Mouse (Mus musculus) neural tube, embryonic 11.5 days (tissue): ENCODE measurements around the gene Cic. TPM values are rescaled to one million over a fixed set of nuclear protein-coding genes. Genes with fewer than 3 reads are reported as not detected.

Source experiments
- ATAC-seq: fragments of 200-750 bp; cut with Nextera tagmentation; 2 replicates; pipeline ENCODE4 v1.8.0; 2017; ENCODE audit warnings: moderate number of reproducible peaks, mild to moderate bottlenecking, moderate TSS enrichment, moderate library complexity; ENCODE audit not compliant: insufficient read depth, low FRiP score, low TSS enrichment
- DNase-seq: peaks from one replicate; pipeline ENCODE4 v3.0.0-alpha.2; 2015; ENCODE audit warnings: low spot score
- H3K27ac ChIP-seq: fragments of 300-500 bp; sonication (generic); 2 replicates; pipeline ENCODE4 v1.5.1; 2014; ENCODE audit warnings: low read depth, mild to moderate bottlenecking, low read length
- H3K27me3 ChIP-seq: fragments of 300-500 bp; sonication (generic); 2 replicates; pipeline ENCODE4 v1.6.1; 2014; ENCODE audit warnings: mild to moderate bottlenecking, low read length, mixed read lengths; ENCODE audit not compliant: control insufficient read depth, insufficient read depth
- H3K36me3 ChIP-seq: fragments of 300-500 bp; sonication (generic); 2 replicates; pipeline ENCODE4 v1.6.1; 2014; ENCODE audit warnings: mild to moderate bottlenecking, low read length, moderate library complexity, mixed read lengths; ENCODE audit not compliant: control insufficient read depth, insufficient read depth
- H3K4me1 ChIP-seq: fragments of 300-500 bp; sonication (generic); 2 replicates; pipeline ENCODE4 v1.6.1; 2014; ENCODE audit warnings: low read length, mixed read lengths; ENCODE audit not compliant: control insufficient read depth, insufficient read depth
- H3K4me2 ChIP-seq: fragments of 300-500 bp; sonication (generic); 2 replicates; pipeline ENCODE4 v1.6.1; 2014; ENCODE audit warnings: low read depth, mild to moderate bottlenecking, moderate library complexity
- H3K4me3 ChIP-seq: fragments of 300-500 bp; sonication (generic); 2 replicates; pipeline ENCODE4 v1.5.1; 2014; ENCODE audit warnings: low read depth, low read length
- H3K9ac ChIP-seq: fragments of 300-500 bp; sonication (generic); 2 replicates; pipeline ENCODE4 v1.6.1; 2014; ENCODE audit warnings: mild to moderate bottlenecking, low read length
- H3K9me3 ChIP-seq: fragments of 300-500 bp; sonication (generic); 2 replicates; pipeline ENCODE4 v1.6.1; 2016; ENCODE audit warnings: low read length; ENCODE audit not compliant: control insufficient read depth
- WGBS: fragments of 180-500 bp; shearing (Covaris S2); extraction: QIAGEN DNeasy Blood & Tissue Kit; methylation state at CpG from one replicate; pipeline ENCODE4 v1.1.7; 2014; 5-methylcytosine and 5-hydroxymethylcytosine counted together
- polyA plus RNA-seq: library from polyadenylated mRNA; unstranded; fragments of >200 nt; fragmentation: Nextera tagmentation; extraction: Ambion mirVana; gene quantifications from 2 replicates; pipeline ENCODE4 v1.2.1, GENCODE M21; 2014

Cic gene
- polyA plus RNA-seq, 1 experiment from 2014 or later, result 30.4 TPM

DNA sequence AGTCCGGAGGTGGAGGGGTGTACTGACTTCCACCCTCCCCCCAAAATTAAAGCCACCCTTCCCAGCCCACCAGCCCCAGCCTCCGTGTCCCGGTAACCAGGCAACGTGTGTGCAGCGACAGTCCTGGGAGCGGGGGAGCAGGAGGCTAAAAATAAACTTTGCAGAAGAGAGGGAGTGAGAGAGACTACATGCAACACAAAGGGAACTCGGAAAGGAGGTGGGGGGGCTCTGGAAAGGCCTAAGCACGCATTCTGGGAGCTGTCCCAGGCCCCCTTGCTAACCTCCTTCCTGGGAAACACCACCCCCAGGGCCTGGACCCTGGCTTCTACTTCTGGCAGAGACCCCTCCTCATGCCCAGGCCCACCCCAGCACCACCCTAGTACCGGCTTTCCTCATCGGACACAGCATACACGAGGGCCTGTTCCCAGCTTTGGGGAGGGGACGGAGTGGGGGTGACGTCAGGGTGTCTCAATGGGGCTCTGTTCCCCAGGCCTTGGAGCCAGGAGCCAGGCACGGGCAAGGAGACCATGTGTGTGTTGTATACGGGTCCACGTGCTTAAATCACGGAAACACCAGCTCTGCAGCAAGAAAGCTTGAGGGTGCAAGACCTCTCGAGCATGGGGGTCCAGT, 19.4 kb upstream of the Cic start:
- H3K4me3 ChIP-seq, result peak overlapping the region; percentile 92
- WGBS, result 3% methylated on average over 18 of the region's 18 CpGs
- no peaks in the 10 kb centered on the region for H3K27me3 ChIP-seq
- peak overlapping the region; percentile 92 for H3K4me2 ChIP-seq
- no peaks in the 10 kb centered on the region for H3K9me3 ChIP-seq
- peak overlapping the region; percentile 57 for H3K9ac ChIP-seq
- H3K36me3 ChIP-seq, result peaks cover 5% of the 10 kb centered on the region
- peak; percentile 59 for DNase-seq
- peak overlapping the region; percentile 78 for H3K27ac ChIP-seq
- H3K4me1 ChIP-seq, result peaks cover 34% of the 10 kb centered on the region
- ATAC-seq, result peak; percentile 25; the same call in 1 of the 2 replicates

DNA sequence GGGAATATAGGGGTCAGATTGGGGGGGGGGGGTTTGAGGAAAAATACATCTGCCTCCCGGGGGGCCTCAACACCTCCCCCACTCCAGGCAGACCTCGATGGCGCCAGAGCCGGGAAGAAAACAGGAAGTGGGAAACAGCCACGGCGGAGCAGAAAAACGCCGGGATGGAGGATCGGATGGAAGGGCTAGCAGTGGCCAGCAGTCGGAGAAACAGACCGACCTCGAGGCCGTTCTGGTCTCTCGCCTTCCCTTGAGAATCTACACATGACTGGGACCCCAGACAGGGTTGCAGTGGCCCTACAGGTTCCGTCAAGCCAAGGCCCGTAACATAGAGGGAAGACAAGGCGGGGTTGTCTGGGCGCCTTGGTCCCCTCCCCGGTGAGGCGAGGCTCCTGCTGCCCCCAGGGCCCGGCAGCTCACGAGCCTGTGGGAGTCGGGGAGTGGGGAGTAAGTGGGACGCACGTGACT, 18.6 kb upstream of the Cic start:
- ATAC-seq (no peak), DNase-seq (no peak)
- Histone ChIP-seq H3K36me3 (peaks cover 5% of the 10 kb centered on the region), H3K27me3 (no peaks in the 10 kb centered on the region), H3K27ac (peak overlapping the region; percentile 93), H3K9ac (peak overlapping the region; percentile 78), H3K9me3 (no peaks in the 10 kb centered on the region), H3K4me1 (peaks cover 34% of the 10 kb centered on the region), H3K4me2 (peak overlapping the region; percentile 92), H3K4me3 (peak overlapping the region; percentile 92)
- 0% methylated on average over 24 of the region's 25 CpGs for WGBS

DNA sequence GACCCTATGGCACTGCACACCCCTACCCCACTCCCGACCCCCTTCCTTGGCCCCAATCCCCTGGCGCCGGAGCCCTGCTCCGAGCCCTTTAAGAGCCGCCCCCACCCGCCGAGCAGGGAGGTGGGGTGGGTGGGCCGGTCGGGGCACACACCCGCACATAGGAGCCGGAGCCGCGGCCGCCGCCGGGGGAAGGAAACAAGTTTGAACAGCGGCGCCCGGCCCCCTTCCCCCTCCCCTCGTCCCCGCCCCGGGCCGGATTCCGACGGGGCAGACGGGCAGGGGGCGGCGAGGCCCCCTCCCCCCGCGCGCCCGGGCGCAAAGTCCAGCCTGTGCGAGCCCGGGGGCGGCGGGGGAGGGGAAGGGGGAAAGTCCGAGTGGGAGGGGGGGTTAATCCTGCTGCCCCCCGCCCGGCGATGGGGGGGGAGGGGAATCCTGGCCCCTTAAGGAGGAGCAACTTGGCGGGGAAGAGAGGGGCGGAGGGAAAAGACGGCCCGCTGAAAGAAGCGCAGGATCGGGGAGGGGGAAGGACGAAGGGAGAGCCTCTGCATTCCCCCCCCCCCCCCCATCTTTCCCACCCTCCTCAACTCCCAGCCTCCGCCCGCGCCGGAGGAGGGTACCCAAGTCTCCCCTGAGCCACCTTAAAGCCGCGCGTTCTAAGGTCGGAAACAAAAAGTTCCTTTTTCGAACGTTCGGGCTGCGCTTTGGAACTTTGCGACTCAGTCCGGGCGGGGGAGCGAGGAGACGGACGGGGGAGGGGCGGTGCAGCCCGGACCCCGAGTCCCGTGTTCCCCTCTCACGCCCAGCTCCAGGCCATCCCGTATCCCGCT, 18.0 kb upstream of the Cic start:
- H3K4me3 ChIP-seq, result peak overlapping the region; percentile 92
- H3K36me3 ChIP-seq, result peaks cover 1% of the 10 kb centered on the region
- peak overlapping the region; percentile 93 for H3K27ac ChIP-seq
- no peaks in the 10 kb centered on the region for H3K9me3 ChIP-seq
- H3K27me3 ChIP-seq, result no peaks in the 10 kb centered on the region
- peaks cover 34% of the 10 kb centered on the region for H3K4me1 ChIP-seq
- DNase-seq (peak; percentile 87), ATAC-seq (peak; percentile 44)
- H3K4me2 ChIP-seq, result peak overlapping the region; percentile 92
- under 1% methylated on average over 37 of the region's 73 CpGs for WGBS
- peak overlapping the region; percentile 78 for H3K9ac ChIP-seq

DNA sequence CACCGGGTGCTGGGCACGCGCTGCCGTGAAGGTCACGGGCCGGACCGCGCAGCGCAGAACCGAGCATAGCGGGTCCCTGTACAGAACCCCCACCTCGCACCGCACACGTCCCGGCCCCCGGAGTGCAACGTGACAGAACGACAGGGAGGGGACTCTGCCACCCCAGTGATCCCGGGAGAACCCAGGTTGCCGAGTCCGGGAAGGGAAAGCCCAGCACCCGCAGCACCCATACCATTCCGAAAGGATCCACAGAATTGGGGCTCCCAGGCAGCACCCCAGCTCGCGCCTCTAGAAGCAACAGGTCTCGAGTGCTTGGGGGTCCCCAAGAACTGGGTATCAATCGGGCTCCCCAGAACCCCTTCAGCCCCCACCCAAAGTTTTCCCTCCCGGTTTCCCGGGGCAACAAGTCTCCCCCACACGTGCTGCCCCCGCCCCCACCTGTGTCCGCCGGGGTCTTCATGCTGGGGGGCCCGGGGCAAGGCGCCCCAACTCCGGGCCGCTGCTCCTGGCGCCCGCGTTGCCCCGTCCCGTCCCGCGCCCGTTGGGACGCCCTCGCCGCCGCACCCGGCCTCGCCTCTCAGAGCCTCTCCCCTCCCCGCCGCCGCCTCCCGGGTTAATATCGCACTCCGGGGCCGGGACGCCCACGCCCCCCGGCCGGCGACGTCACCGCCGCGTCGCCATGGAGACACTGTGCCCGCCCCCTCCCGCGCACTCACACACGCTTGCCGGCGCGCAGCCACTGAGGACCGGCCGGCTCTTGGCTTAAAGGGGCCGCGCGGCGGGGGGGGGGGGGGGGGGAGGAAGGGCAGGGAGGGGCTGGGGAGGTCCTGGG, 17.1 kb upstream of the Cic start, which contains the start of gene Erf:
Gene Erf, minus strand, starts transcription at position 621 of the 832 bp plus-strand sequence.
- DNase-seq (peak; percentile 93), ATAC-seq (peak; percentile 74)
- Histone ChIP-seq H3K36me3 (no peaks in the 10 kb centered on the region; the same call in 1 of the 2 replicates), H3K4me3 (peak within 1 kb of the TSS; percentile 92), H3K27ac (peak within 1 kb of the TSS; percentile 93), H3K4me2 (peak within 1 kb of the TSS; percentile 92), H3K4me1 (peaks cover 34% of the 10 kb centered on the region), H3K9me3 (no peaks in the 10 kb centered on the region), H3K27me3 (no peaks in the 10 kb centered on the region), H3K9ac (peak within 1 kb of the TSS; percentile 78)
- WGBS, result under 1% methylated on average over 46 of the region's 81 CpGs

DNA sequence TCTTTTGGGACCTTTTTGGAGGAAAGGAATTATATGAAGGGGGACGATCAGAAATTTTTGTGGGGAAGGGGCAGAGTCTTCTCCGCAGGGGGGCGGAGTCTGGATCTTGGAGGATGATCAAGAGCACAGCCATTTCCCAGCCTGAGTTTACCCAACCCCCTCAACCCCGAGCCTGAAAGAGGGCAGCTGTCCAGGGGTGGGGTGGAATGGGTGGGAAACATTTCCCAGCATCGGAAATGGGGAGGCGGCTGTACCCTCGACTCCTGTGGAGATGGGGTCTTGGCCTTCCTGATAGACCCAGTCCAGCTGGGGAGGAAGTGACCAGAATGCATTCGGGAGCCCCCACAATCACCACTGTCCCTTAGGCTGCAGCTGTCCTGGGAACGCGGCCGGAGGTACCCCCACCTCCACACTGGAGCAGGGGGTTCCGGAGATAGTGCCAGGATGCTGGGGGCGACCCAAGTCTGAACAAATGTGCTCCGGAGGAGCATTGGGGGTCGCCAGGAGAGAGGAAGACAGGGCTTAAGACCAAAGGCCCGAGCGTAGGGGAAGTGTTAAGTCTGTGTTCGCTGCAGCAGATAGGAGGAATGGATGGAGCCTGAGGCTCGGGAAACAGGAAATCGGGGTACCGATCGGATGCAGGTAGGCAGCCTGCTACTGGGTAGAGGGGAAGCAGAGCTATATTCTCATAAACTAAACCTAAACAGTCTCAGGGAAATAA, 16.3 kb upstream of the Cic start:
- DNase-seq (peak; percentile 63), ATAC-seq (peak; percentile 14; the same call in 1 of the 2 replicates)
- no peaks in the 10 kb centered on the region for H3K9me3 ChIP-seq
- WGBS, result 2% methylated on average over 22 of the region's 22 CpGs
- H3K4me2 ChIP-seq, result peak overlapping the region; percentile 92
- peak overlapping the region; percentile 93 for H3K27ac ChIP-seq
- no peaks in the 10 kb centered on the region for H3K27me3 ChIP-seq
- H3K9ac ChIP-seq, result peak overlapping the region; percentile 54
- peaks cover 34% of the 10 kb centered on the region for H3K4me1 ChIP-seq
- H3K4me3 ChIP-seq, result peak overlapping the region; percentile 92
- no peaks in the 10 kb centered on the region for H3K36me3 ChIP-seq

DNA sequence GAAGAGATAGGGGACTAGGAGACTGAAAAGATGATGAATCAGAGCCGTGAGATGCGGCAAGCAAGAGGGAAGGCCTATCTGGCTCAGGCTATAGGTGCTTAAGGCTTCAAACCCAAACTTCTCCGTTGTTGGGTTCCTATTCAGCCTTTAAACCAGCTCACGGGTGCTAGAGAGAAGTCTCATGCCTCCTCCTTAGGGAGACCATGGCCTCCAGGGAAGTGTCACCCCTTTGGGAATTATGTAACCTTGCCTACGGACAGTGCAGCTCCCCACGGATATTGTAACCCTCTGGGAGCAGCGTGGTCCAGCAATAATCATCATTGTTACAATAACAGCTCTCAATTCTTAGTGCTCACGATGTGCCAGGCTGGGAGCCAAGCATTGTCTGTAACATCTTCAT, 15.7 kb upstream of the Cic start:
- WGBS, result 15% methylated on average over 8 of the region's 8 CpGs

DNA sequence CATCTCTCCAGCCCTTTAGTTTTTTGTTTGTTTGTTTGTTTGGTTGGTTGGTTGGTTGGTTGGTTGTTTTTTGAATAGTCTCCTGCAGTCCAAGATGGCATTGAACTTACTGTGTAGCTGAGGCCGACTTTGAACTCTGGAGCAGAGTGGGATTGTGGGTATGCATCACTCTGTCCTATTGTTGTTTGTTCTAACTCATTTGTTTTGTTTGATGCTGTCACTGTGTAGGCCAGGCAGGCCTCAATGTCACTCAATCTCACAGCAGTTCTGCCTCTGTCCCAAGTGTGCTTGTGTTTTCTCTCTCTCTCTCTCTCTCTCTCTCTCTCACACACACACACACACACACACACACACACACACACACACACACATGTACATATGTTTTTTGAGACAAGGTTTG, 5.6 kb upstream of the Cic start:
- H3K4me1 ChIP-seq, result no peaks in the 10 kb centered on the region
- no peak overlapping the region for H3K9ac ChIP-seq
- no peaks in the 10 kb centered on the region for H3K27me3 ChIP-seq
- no peak overlapping the region for H3K4me3 ChIP-seq
- no peak overlapping the region for H3K27ac ChIP-seq
- DNase-seq, result no peak
- H3K9me3 ChIP-seq, result no peaks in the 10 kb centered on the region
- no peaks in the 10 kb centered on the region for H3K36me3 ChIP-seq
- no peak for ATAC-seq
- H3K4me2 ChIP-seq, result no peak overlapping the region
- 75% methylated on average over 1 of the region's 1 CpGs for WGBS

More for the DNA sequence above, 15.7 kb upstream of the Cic start:
- peak overlapping the region; percentile 54 for H3K9ac ChIP-seq
- H3K9me3 ChIP-seq, result no peaks in the 10 kb centered on the region
- peak overlapping the region; percentile 93 for H3K27ac ChIP-seq
- H3K27me3 ChIP-seq, result no peaks in the 10 kb centered on the region
- no peak for DNase-seq
- no peak for ATAC-seq
- H3K4me2 ChIP-seq, result peak overlapping the region; percentile 92
- peak overlapping the region; percentile 92; the same call in 1 of the 2 replicates for H3K4me3 ChIP-seq
- no peaks in the 10 kb centered on the region for H3K36me3 ChIP-seq
- H3K4me1 ChIP-seq, result peaks cover 30% of the 10 kb centered on the region
